Mouse (Mus musculus): ENCODE measurements at regions not wholly inside any gene's neighbourhood (a gene's known extent, or its start where the extent isn't known, plus 50 kb on each side); places are given as distances from the start of the nearest gene placed in this dataset.

DNA sequence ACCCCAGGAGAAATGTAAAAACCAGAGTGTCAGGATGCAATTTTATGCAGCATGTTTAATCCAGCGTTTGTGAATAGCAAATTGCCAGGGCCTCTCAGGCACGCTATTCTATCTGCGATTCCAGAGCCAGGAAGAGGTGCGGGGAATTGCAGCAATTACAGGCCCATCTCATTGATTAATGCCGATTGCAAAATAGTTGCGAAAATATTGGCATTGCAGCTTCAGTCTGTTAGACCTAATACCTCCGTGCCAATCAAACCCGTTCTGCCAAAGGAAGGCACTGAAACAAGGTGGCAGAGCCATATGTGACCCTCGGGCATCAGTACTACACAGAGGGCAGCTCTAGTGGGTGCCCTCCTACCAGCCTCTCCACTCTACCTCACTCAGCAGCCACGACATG is 212.2 kb upstream of the A230072I06Rik start:
- DNase-seq (ENCODE audit: inconsistent age in 2 of 2, low spot score in 1 of 2), result peak in 1 of 2 experiments; percentile 57

DNA sequence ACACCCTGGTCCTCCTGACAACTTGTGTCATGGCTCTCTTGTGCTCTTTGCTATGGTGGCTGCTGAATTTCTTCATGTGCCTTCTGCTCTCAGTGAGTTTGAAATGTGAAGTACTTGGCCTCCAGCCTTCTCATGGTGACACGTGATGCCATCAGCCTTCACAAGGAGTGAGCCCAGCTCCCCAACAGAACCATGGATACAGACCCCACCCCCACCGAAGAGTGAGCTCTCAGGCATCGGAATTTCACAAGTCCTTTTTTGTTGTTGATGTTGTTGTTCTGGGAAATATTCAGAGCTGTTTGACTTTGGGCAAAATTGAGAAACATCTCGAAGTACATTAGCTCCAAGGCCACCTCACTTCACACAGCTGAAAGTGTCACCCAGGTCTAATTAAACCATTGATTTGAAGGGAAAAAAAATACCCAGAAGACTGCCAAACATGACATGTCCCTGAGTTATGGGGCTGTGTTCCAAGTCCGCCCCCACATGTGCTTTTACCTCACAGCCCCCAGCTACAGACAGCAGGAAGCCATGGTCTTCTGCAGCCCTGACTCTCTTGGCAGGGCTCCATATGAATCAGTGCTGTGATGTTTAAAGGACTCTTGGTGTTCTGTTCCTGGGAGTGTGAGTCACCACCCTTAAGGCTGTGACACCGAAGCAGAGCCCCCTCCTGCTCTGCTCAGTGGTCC is 205.2 kb upstream of the A230072I06Rik start:
- DNase-seq (ENCODE audit: inconsistent age in 2 of 2, low spot score in 1 of 2), result peak; percentile 88 to 94

DNA sequence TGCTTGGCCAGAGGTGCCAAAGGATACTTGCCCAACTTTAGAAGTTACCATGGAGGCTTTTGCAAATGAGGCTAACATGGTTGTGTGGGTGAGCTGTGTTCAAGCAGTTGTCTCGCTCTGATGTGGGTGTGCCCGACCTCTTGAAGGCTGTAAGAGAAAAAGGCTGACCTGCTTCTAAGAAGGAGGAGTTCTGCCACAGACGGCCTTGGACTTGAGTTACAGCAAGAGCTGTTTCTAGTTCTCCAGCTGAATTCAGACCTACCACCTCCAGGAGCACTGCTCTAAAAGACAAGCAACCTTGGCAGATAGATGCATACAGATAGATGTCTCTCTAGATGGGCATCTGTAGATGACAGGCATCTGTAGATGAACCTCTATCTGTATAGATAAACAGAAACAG is 202.7 kb upstream of the A230072I06Rik start:
- DNase-seq (ENCODE audit: inconsistent age in 2 of 2, low spot score in 1 of 2), result peak; percentile 52 to 82

DNA sequence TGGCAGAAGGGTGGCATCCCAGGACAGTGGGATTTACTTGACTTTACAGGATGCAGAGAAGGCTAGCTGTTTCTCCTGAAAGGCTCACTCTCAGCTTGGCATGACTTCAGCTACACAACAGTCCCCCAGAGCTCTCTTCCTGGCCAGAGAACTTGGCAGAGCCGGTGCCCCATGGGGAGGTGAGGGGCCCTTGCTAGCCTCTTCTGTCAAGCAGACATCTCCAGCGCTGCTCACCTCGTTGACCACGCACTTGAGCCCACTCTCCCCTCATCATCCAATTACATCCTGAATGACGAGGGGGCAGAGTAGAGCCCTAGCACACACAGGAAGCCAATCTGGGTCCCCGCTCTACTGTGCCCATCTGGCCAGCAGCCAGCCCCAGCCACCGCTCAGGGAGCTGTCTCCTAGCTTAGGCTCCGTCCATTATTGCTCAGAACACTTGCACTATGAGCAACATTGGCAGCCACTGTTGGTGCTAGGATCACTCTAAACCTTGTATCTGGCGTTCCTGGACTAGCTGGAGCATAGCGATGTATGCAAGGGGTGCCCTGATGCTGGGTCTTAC is 201.7 kb upstream of the A230072I06Rik start:
- DNase-seq (ENCODE audit: inconsistent age in 2 of 2, low spot score in 1 of 2), result peak in 1 of 2 experiments; percentile 52

DNA sequence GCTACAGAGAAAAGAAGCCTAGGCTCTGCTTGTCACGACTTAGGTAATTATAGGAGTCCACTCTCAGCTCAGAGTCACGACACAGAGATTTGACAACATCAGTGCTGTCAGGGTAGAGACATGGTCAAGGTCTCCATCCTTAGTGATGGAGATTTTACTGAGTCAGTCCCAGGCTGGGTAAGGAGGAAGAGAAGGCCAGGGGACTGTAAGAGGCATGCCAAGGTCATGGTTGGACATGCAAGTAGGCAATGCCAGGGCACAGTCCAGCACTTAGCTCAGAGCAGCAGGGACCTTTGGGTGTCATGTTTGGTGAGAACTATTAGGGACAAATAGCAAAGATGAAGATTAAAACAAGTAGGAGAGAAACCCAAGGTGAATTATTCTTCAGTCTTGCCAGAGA is 200.7 kb upstream of the A230072I06Rik start:
- peak; percentile 63 to 85 for DNase-seq (ENCODE audit: inconsistent age in 2 of 2, low spot score in 1 of 2)

DNA sequence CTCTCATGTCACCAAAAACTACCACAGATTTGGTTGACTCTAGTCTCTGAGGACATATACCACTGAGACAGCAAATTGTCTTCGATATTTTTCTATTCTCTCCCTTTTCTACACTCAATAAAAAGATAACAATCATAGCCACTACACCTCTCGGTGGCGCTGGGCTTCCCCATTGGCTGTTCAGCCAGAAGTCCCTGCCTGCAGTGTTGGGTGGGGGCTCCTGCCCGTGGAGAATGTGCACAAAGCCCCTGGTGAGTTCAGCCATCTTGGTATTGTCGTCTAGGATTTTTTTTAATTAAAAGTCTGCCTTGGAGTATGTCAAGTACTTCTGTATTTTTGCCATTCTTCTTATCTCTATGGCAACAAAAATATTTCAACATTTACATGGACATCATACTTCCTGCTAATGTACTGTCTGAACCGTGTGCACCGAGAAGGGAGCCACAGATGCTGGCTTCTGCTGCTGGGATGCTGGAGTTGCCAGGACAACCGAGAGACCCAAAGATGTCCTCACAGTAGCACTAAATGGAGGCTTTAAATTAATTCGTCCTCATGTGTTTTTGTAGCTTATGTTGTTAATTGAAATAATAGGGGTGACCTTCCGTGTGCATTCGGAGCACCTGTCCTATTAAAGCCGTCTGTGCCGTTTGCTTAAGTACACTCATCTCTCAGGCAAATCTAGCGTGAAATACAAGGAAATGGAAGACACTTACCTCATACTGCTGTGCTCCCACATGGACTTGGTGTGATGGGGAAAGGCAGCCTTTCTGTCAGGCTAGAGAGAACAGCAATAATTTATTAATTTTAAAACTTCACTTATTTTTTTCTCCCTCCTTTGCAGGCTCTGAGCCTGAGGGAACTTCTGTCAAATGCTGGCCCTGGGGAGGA is 199.7 kb upstream of the A230072I06Rik start:
- no peak for DNase-seq (ENCODE audit: inconsistent age in 2 of 2, low spot score in 1 of 2)

DNA sequence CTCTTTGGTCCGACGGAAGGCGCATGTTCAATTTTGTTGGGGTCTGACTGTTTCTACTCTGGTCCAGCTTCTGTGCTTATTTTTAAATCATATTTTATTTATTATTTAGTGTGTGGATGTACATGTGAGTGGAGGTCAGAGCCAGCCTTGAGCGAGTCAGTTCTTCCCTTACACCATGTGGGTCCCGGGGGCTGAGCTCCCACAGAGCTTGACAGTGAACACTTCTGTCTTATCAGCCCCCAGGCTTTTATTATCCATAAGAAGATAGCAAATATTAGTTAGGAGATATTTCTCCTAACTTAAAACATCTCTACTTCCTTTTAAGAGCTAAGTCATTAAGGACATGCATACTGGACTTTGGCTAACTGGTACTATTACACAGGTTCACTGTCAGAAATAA is 197.1 kb upstream of the A230072I06Rik start:
- DNase-seq (ENCODE audit: inconsistent age in 2 of 2, low spot score in 1 of 2), result no peak

DNA sequence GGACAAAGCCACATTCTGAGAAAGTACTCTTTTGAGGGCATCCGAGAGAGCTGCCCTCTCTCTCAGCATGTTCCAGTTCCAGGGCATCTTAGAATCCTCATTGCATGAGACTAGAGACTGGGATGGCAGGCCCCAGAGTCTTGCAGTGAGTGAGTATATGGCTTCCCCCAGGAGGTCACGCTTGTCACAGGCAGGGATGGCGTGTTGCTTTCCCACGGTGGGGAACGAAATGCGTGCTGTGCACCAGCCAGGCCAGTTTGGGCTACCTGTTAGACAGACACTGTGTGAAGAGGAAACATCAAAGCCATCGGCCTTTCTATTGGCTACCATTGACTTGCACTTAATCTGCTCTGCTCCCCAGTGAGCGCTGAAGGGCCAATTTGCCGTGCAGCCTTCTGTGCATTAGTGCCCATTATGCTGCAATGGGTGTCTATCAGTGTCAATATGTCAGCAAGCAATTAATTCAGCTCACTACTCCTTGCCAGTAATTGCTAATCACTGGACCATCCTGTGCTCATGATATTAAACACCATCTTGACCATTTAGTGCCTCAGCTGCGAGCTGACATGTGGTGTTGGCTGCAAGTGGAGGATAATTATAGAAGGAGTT is 191.3 kb upstream of the A230072I06Rik start:
- DNase-seq (ENCODE audit: inconsistent age in 2 of 2, low spot score in 1 of 2), result no peak

DNA sequence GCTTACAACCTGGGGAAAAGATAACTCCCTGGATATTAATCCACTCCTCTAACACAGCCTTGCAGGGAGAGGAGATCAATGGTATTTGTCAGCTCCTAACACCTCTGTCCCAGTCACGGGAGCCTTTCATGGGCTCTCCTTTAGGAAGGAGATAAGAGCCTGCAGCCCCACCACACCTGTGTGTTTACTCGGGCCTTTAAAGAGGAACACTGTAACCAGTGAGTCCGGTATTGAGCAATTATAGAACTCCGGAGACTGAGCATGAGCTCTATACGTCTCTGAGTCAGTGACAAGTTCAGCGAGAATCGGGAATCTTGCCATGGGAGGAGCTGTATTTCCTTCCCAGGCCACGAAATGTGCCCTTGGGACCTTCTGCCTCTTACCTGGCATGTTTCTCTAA is 178.5 kb upstream of the A230072I06Rik start:
- no peak for DNase-seq (ENCODE audit: inconsistent age in 2 of 2, low spot score in 1 of 2)

DNA sequence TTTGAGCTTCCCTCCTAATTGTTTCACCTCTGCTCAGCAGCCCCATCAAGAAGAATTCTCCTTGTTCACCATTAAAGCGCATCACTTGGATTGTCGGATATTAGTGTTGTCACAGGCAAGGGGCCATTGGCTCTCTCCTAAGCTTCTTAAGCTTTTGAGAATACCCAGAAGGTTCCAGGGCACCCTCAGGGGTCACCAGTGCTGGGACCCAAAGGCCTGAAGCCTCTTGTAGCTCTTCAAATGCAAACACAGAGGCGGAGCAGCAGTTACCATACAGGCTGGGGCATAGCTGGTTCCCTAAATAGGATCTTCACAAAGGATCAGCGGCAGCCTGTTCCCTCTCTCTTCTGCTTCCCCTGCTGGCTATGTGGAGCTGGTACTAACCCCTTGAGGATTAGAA is 175.3 kb upstream of the A230072I06Rik start:
- no peak for DNase-seq (ENCODE audit: inconsistent age in 2 of 2, low spot score in 1 of 2)

DNA sequence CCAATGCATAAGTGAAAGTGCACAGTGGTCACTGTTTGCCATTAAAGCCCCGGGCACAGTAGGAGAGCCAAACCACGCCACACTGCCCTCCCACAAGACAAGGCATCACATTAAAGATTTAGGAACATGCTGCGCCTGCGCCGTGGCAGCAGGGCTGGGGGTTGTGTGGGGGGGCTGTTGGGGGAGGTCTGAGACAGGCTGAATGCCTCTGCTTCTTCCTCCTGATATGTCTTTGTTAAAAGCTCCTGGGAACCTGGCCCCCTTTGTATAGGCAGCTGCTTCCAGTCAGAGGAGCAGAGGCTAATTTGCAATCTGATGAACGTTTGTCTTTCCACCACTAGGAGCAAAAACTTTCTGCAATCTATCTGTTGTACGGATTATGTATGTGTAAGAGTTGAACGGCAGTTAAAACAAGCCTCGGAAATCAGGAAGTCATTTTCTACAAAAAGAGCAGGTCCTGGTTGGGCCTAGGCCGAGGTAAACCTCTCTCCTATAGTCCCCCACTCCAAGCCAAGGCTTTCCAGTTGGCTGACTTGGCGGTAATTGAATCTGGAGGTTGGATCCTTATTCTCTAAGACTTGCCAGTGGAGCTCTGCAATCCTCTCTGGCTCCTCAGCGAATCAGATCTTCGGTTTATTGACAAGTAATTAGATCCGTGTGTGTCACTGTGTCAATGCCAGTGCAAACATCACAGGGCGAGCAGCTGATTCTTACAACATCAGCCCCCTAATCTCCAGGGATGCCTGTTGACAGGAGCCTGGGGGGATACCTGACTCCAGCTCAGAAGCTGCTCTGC is 173.3 kb upstream of the A230072I06Rik start:
- DNase-seq (ENCODE audit: inconsistent age in 2 of 2, low spot score in 1 of 2), result no peak

DNA sequence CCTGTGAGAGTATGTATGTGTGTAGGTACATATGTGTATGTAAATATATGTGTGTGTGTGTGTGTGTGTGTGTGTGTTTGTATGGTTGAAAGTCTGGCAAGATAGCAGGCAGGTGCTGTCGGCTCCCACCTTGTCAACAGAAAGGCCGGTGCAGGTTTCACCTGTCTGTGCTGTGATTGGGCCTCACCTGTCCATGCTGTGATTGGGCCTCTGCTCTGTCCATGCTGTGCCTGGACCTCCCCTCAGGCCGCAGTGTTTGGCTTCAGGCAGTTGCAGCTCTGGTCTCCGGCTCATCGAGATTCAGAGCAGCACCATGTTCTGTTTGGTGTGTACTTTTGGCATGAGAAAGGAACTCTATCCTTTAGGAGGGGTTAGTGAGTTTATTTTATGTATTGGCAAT is 170.0 kb upstream of the A230072I06Rik start:
- no peak for DNase-seq (ENCODE audit: inconsistent age in 2 of 2, low spot score in 1 of 2)

DNA sequence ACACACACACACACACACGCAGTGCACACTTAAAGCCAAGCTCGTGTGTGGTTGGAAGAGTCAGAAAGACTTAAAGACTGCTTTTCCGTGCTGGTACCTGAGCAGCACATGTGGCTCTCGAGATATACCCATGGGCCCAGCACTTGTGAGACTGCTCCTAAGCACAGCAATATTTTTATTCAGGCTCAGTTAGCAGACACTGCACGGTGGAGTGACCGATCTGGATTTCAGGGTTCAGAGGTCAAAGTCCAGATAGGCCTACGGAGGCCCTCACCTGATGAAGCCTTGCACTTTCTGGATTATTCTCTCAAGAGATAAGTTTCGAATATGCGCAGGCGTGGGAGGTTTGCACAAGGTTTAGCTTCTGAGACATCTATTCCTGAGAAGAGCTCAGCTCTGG is 167.0 kb upstream of the A230072I06Rik start:
- no peak for DNase-seq (ENCODE audit: inconsistent age in 2 of 2, low spot score in 1 of 2)

DNA sequence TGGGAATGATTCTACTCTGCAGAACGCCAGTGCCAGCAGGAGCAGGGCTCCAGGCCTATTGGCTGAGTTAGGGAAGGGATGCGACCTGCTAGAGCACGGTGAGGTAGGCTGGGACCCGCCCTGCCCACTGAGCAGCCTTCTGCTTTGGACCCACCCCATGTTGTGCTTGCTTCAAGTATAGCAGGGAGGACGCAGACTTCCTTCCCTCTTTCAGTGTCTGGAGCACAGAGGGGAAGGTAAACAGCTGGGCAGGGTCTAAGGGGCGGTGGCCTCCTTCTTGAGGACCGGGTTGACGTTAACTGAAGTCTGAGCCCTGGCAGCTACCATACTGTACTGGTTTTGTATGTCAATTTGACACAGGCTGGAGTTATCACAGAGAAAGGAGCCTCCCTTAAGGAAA is 165.6 kb upstream of the A230072I06Rik start:
- DNase-seq (ENCODE audit: inconsistent age in 2 of 2, low spot score in 1 of 2), result no peak

DNA sequence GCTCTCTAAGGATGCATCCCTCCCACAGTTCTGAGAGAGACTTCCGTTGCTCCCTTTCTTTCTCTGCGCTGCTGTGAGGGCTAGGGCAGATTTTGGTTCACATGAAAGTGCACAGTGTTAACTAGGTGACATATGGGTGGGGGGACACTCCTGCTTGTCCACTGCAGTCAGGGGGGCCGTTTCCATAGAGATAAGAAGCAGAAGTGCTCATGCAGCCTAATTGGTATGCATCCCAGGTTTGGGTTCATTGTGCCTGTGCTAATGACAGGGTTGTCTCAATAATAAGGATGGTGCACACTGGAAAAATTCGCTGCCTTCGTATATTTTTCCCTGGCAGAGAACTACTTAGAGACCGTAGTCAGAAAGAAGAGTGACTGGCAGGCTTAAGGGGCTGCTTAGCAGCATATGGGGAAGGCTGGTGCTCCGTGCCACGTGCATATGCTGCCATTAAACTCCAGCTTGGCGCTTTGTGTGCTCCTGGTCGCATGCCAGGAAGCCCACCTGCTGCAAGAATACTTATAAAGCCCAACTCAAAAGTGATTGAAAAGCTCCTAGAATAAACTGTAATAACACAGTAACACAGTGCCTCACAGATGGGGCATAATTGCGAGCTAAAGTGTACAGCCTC is 152.1 kb upstream of the A230072I06Rik start:
- DNase-seq (ENCODE audit: inconsistent age in 2 of 2, low spot score in 1 of 2), result no peak

DNA sequence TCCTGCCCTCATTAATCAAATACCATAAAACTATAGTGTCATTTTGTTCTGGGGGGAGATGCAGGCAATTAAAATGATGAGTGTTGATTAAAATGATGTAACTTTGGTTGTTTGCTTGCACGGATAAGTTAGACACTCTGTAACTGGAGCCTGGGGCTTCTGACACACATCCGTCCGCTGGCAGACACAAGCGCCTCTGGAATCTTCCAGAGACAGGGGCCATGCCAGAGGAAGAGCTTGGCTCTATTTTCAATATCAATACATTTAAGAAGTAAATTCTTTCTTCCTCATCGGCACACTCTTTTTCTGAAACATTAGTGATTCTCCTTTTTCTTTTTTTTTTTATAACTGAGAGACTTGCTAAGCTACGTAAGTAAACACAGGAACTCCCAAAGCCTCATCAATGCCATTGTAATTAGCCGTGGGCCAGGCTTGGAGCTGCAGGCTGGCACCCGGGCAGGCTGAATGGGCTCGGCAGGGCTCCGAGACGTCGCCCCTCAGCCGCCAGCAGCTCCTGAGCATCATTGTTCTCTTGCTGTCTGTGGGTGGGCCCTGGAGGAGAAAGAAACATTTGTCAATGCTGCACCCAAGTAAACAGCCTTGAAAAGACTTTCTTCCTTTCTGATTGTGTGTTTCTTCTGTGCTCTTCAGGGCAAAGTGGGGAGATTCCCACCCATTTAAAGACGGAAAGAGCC is 151.4 kb upstream of the A230072I06Rik start:
- no peak for DNase-seq (ENCODE audit: inconsistent age in 2 of 2, low spot score in 1 of 2)

DNA sequence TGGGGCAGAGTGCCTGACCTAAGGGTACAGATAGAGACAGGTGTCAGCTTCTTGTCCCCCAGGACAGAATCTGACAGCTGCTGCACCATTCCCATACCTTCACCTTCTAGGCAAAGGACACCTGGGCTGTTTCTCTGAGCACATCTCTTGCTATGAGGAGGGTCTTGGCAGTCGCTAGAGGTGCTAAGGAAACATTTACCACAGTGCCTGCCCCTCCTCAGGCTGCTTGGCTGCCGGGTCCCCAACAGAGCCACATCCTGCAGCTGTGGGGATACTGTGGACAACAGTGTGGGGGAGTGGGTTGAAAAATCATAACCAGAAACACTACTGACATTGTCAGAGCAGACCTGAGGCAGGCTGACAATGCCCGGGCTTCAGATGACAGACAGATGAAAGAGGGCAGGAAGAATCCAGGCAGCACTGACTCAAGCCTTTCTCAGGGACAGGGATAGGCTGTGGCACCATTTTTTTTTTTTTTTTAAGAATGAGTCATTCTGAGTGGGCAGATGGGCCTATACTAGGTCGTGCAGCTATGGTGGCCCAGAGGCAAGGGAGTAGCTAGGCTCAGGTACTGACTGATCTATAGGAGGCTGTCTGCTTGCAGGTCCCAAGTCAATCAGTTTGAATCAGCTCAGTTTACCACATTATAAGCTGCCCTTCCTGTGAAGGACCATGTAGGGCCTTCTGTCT is 150.7 kb upstream of the A230072I06Rik start:
- DNase-seq (ENCODE audit: inconsistent age in 2 of 2, low spot score in 1 of 2), result peak; percentile 37 to 67

DNA sequence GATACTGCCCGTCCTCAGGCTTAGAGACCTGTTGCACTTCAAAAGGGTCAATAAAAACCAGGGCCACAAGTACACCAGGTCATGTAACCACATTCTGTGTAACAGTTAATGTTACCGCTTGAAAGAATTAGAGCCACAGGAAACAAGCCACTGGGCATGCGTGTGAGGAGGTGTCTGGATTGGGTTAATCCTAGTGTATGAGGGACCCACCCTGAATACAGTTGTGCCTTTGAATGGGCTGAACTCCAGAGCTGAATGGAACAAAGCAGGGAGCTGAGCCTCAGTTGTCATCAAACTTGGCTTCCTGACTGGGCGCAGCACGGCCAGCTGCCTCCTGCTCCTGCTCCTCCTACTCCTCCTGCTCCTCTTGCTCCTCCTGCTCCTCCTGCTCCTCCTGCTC is 148.0 kb upstream of the A230072I06Rik start:
- no peak for DNase-seq (ENCODE audit: inconsistent age in 2 of 2, low spot score in 1 of 2)

DNA sequence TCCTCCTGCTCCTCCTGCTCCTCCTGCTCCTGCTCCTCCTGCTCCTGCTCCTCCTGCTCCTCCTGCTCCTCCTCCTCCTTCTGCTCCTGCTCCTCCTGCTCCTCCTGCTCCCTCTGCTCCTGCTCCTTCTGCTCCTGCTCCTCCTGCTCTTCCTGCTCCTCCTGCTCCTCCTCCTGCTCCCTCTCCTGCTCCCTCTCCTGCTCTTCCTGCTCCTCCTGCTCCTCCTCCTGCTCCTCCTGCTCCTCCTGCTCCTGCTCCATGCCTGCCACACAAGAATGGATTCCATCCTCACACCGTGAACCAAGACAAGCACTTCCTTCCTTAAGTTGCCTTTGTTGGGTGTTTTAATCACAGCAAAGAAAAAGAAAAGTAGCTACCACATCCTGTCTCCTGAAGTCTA is 144.4 kb upstream of the A230072I06Rik start:
- DNase-seq (ENCODE audit: inconsistent age in 2 of 2, low spot score in 1 of 2), result no peak
